Mouse (Mus musculus) limb, embryonic 11.5 days (tissue): ENCODE measurements at regions not wholly inside any gene's neighbourhood (a gene's known extent, or its start where the extent isn't known, plus 50 kb on each side); places are given as distances from the start of the nearest gene placed in this dataset.

Experiments
- ATAC-seq: fragments of 200-750 bp; cut with Nextera tagmentation; 2 replicates; pipeline ENCODE4 v1.8.0; 2017; ENCODE audit warnings: low read depth; ENCODE audit not compliant: insufficient number of reproducible peaks, low FRiP score, low TSS enrichment
- DNase-seq: peaks from one replicate; pipeline ENCODE4 v3.0.0-alpha.2; 2015; ENCODE audit warnings: low spot score
- H3K27ac ChIP-seq: fragments of 300-500 bp; sonication (generic); replicated peaks from 2 replicates; pipeline ENCODE4 v1.5.1; 2014; ENCODE audit warnings: low read depth, mild to moderate bottlenecking, low read length
- H3K27me3 ChIP-seq: fragments of 300-500 bp; sonication (generic); 2 replicates; pipeline ENCODE4 v1.6.1; 2014; ENCODE audit warnings: mild to moderate bottlenecking, low read length, mixed read lengths; ENCODE audit not compliant: control insufficient read depth, insufficient read depth
- H3K36me3 ChIP-seq: fragments of 300-500 bp; sonication (generic); 2 replicates; pipeline ENCODE4 v1.6.1; 2014; ENCODE audit warnings: mild to moderate bottlenecking, low read length, moderate library complexity, mixed read lengths; ENCODE audit not compliant: control insufficient read depth, insufficient read depth
- H3K4me1 ChIP-seq: fragments of 300-500 bp; sonication (generic); 2 replicates; pipeline ENCODE4 v1.6.1; 2014; ENCODE audit warnings: low read length, mixed read lengths; ENCODE audit not compliant: control insufficient read depth, insufficient read depth
- H3K4me2 ChIP-seq: fragments of 300-500 bp; sonication (generic); 2 replicates; pipeline ENCODE4 v1.6.1; 2014; ENCODE audit warnings: low read depth, mild to moderate bottlenecking, moderate library complexity; ENCODE audit not compliant: severe bottlenecking
- H3K4me3 ChIP-seq: fragments of 300-500 bp; sonication (generic); 2 replicates; pipeline ENCODE4 v1.5.1; 2014; ENCODE audit warnings: low read depth, low read length
- H3K9ac ChIP-seq: fragments of 300-500 bp; sonication (generic); 2 replicates; pipeline ENCODE4 v1.6.1; 2014; ENCODE audit warnings: mild to moderate bottlenecking, low read length
- H3K9me3 ChIP-seq: fragments of 300-500 bp; sonication (generic); 2 replicates; pipeline ENCODE4 v1.6.1; 2016; ENCODE audit warnings: low read length; ENCODE audit not compliant: control insufficient read depth
- WGBS: fragments of 180-500 bp; shearing (Covaris S2); extraction: QIAGEN DNeasy Blood & Tissue Kit; methylation state at CpG from one replicate; pipeline ENCODE4 v1.1.7; 2014; 5-methylcytosine and 5-hydroxymethylcytosine counted together

DNA sequence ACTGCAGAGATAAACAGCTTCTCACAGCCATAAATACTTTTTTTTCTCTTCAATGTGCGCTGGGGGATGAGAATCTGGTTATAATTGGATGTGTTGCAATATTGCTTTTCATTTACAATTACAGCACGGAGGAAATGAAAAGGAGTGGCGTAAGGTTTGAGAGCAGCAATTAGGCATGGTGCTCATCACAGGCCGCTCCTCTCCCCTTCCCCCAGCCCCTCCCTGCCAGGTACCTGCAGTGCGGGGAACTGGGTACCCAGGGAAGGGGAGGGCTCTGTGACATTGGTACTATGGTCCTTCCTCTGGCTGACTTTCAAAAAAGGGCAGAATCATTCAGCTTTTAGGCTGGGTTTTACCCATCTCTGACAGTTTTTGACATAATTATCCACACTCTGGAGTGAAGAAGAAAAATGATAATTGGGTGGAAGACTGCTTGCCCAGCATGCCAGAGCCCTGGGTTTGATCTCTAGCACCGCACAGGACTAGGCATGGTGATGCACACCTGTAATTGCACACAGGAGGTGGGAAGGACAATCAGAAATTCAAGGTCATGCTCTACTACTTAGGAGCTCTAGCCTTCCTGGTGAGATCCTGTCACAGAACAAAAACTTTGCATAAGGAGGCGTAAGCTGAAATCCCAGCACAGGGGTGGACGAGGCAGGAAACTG is 59.1 kb upstream of the Ercc4 start:
- ATAC-seq (no peak), DNase-seq (no peak)
- no peaks in the 10 kb centered on the region for H3K4me1 ChIP-seq
- H3K36me3 ChIP-seq = no peaks in the 10 kb centered on the region
- no peak overlapping the region for H3K27ac ChIP-seq
- H3K9me3 ChIP-seq = no peaks in the 10 kb centered on the region
- H3K4me2 ChIP-seq = no peak overlapping the region
- no peak overlapping the region; the same call in 1 of the 2 replicates for H3K9ac ChIP-seq
- H3K27me3 ChIP-seq = no peaks in the 10 kb centered on the region
- H3K4me3 ChIP-seq = no peak overlapping the region
- WGBS = 72% methylated on average over 8 of the region's 8 CpGs

DNA sequence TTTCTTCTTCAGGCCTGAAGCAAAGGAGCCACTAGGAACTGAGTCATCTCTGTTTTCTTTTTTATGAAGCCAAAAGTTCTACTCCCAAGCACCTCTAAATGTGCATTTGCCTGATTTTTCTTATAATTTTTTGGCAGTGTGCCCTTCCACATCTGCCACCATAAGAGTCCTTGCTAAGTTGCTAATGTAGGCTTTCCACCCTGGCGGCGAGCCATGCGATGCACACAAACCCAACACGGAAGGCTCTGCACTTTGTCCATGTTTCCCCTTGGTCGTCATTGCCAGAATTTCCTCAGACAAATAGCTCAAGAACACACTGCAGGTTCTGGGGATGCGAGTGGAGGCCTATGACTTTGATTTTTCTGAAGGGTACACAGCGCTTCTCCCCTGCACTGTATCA is 54.5 kb upstream of the Ercc4 start:
- Histone ChIP-seq H3K36me3 (no peaks in the 10 kb centered on the region), H3K4me2 (no peak overlapping the region), H3K4me3 (no peak overlapping the region), H3K9ac (no peak overlapping the region), H3K27me3 (no peaks in the 10 kb centered on the region), H3K27ac (no peak overlapping the region), H3K4me1 (no peaks in the 10 kb centered on the region), H3K9me3 (no peaks in the 10 kb centered on the region)
- WGBS = 89% methylated on average over 7 of the region's 7 CpGs
- DNase-seq (no peak), ATAC-seq (no peak)
